Mouse (Mus musculus): ENCODE results near the gene Ifna4.

Gene Ifna4

DNA sequence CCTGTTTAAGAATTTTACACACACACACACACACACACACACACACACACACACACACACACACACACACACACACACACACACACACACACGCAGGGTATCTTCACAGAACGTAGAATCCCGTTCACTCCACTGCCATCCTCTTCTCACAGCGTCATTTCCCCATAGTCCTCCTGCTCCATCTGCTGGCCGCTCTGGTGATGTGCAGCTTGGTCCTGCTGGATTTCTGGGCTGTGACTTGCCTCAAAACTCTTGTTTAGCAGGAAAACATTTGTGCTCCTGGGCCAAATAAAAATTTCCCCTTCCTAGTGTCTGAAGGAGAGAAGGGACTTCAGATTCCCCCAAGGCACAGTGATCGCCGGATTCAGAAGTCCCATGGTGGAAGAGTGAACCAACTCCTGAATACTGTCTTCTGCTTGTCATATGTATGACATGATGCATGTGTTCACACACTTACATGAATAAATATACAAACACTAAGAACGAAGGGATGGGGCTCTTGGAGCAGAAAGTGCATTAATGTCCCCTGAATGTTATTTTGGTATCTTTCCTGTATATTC, 25.8 kb downstream of the Ifna4 start:
- peak; percentile 80 for DNase-seq (ENCODE audit: low spot score)

- DNase-seq (ENCODE audit: low spot score), result peak; percentile 46
These were observed 26.6 kb downstream of the Ifna4 start for GRCm38 (mm10) chr4:88867926-88868911.

GRCm38 (mm10) chr4:88872691-88873090, 31.0 kb downstream of the Ifna4 start:
- no peak for DNase-seq (ENCODE audit: low spot score)

GRCm38 (mm10) chr4:88875435-88876095, 33.9 kb downstream of the Ifna4 start:
- DNase-seq (ENCODE audit: low spot score), result no peak

- no peak for DNase-seq (ENCODE audit: low spot score)
These were observed 34.9 kb downstream of the Ifna4 start for GRCm38 (mm10) chr4:88876520-88876919.

DNA sequence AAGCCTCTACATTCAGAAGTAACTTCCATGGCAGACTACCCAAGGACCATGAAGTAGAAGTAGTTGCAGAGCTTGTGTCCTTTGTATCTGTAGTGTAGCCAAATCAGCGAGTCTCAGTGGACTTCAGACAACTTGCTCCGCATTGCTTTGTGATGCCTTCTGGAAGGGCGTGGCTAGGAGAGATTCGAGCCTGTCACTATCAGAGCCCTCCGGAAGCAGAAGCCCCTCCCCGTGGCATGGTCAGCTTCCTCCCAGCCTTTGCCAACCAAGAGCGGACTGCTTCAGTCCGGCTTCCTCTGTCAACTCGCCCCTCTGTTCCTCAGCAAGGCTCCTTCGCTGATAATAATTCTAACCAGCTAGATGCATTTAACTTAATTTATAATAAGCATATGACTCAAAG, 36.6 kb downstream of the Ifna4 start:
- no peak for DNase-seq (ENCODE audit: low spot score)

- no peak for DNase-seq (ENCODE audit: low spot score)
These were observed 37.1 kb downstream of the Ifna4 start for GRCm38 (mm10) chr4:88878772-88879171.

DNA sequence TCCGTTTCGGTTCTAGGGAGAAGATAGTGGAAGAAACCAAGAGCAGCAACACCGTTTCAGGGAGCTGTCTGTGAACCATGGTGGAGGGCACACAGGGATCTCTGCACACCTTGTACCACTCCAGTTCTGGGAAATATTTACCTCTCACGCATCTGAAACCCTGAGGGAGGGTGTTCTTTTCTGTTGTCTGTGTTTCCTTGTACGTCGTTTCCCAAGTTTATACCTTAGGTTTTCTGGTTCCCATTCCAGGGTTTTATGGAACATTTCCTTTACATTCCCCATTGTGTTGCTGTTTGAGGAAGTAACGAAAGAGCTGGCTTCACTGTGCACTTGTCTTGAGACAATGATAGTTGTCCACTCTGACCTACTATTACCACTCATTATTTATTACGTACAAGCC, 38.4 kb downstream of the Ifna4 start, which contains the start of gene Ifne:
Ifne (minus strand) TSS at position 101 of the 400 bp plus-strand sequence.
- no peak for DNase-seq (ENCODE audit: low spot score)

- DNase-seq (ENCODE audit: low spot score), result no peak
These were observed 46.6 kb downstream of the Ifna4 start for GRCm38 (mm10) chr4:88888236-88888635.

All from testis, postnatal 10 days (tissue).